Mouse (Mus musculus) frontal cortex, adult 2 months (tissue): ENCODE results near the gene Stac. TPM values are rescaled to one million over a fixed set of nuclear protein-coding genes. Genes with fewer than 3 reads are reported as not detected.

Source experiments
- DNase-seq, 2 experiments: peaks; one replicate each; pipeline ENCODE4 v3.0.0; 2022; ENCODE audit warnings: low spot score in 1 of 2; ENCODE audit errors: extremely low spot score in 1 of 2
- polyA plus RNA-seq: library from polyadenylated mRNA; depleted of rRNA; stranded (reverse); fragments of >200 nt; gene quantifications from 2 replicates; pipeline ENCODE4 v1.2.3, GENCODE M21; 2012; rRNA removed

Stac gene
- polyA plus RNA-seq = 3.1 and 3.5 TPM in 2 replicates

- no peak for DNase-seq
Measured at GRCm38 (mm10) chr9:111689680-111690483, at the start of gene Stac. Stac (minus strand) TSS chr9:111690348.

GRCm38 (mm10) chr9:111739431-111740245, 49.5 kb upstream of the Stac start:
- DNase-seq = no peak

GRCm38 (mm10) chr9:111739026-111739425, 48.9 kb upstream of the Stac start:
- no peak for DNase-seq

- DNase-seq = no peak
Measured at GRCm38 (mm10) chr9:111737796-111738195, 47.6 kb upstream of the Stac start.

GRCm38 (mm10) chr9:111735931-111736330, 45.8 kb upstream of the Stac start:
- no peak for DNase-seq

- DNase-seq = no peak
Measured at GRCm38 (mm10) chr9:111731939-111732670, 42.0 kb upstream of the Stac start.

GRCm38 (mm10) chr9:111724981-111725593, 34.9 kb upstream of the Stac start:
- DNase-seq = no peak

- no peak for DNase-seq
Measured at GRCm38 (mm10) chr9:111714457-111714856, 24.3 kb upstream of the Stac start.

- DNase-seq = no peak
Measured at GRCm38 (mm10) chr9:111700101-111700500, 10.0 kb upstream of the Stac start.

GRCm38 (mm10) chr9:111690484-111690855, 322 bp upstream of the Stac start:
- DNase-seq = no peak

GRCm38 (mm10) chr9:111689146-111689545, 1.0 kb downstream of the Stac start:
- DNase-seq = peak; percentile 50 to 81

- DNase-seq = no peak
Measured at GRCm38 (mm10) chr9:111684170-111684569, 6.0 kb downstream of the Stac start.

- no peak for DNase-seq
Measured at GRCm38 (mm10) chr9:111679516-111679915, 10.6 kb downstream of the Stac start.

GRCm38 (mm10) chr9:111669816-111670215, 20.3 kb downstream of the Stac start:
- DNase-seq = no peak

- no peak for DNase-seq
Measured at GRCm38 (mm10) chr9:111655066-111655465, 35.1 kb downstream of the Stac start.

GRCm38 (mm10) chr9:111644228-111644627, 45.9 kb downstream of the Stac start:
- no peak for DNase-seq

- DNase-seq = no peak
Measured at GRCm38 (mm10) chr9:111643369-111643768, 46.8 kb downstream of the Stac start.

- DNase-seq = no peak
Measured at GRCm38 (mm10) chr9:111637641-111638040, 52.5 kb downstream of the Stac start.

GRCm38 (mm10) chr9:111632833-111633232, 57.3 kb downstream of the Stac start:
- peak in 1 of 2 experiments; percentile 15 for DNase-seq

- no peak for DNase-seq
Measured at GRCm38 (mm10) chr9:111621191-111621590, 69.0 kb downstream of the Stac start.

GRCm38 (mm10) chr9:111611341-111611740, 78.8 kb downstream of the Stac start:
- no peak for DNase-seq
